Mouse (Mus musculus) MN1 (cell line): ENCODE results near the gene Tbx6.

Source experiments
- DNase-seq: peaks from one replicate; pipeline ENCODE4 v3.0.0-alpha.2; 2016; ENCODE audit warnings: low spot score

The Tbx6 gene

DNA sequence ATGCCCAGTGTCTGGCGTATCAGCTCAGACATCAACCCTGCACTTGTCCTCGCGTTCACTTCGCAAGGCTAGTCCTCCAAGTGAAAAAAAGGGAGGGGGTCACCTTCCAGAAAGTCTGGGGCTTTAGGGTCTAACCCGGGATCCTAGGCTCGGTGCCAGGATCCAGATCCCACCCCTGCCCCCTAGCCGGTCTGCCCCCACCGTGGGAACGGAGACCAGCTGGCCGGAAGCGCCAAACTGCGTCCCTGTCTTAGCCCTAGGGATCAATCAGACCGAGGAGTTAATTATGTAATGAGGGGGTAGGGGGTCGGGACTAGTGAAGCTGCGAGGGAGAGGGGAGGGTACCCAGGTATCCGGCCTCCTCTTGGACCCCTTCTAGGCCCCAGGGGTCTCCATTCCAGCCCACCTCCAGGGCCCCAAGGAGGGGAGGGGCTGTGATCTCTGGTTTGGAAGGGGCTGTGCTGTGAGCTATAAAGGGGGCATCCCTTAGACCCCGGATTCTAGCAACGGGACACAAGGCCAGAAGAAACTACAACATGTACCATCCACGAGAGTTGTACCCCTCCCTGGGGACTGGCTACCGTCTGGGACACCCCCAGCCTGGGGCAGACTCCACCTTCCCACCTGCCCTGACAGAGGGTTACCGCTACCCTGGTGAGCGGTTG lies at the start of gene Tbx6:
Gene Tbx6, plus strand, starts transcription at position 513 of the 665 bp plus-strand sequence.
- no peak for DNase-seq

DNA sequence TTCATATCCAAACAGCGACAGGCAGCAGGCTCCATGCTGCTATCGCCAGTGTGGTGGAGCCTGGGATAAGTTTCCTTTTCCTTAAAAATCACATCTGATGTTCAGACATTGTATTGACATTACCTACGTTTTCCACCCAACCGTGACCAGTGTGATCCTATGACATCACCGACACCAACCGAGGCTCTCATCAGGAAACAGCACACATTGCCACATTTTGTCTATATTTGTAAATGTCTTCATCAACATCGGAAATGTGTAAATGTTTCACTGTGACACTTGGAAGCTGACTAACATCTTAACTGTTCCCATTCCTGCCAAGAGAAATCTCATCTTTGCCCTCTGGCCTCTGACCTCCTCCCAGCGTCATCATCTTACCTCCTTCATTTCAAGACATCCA lies 45.2 kb upstream of the Tbx6 start:
- no peak for DNase-seq

GRCm38 (mm10) chr7:126739551-126739950 lies 41.7 kb upstream of the Tbx6 start:
- peak; percentile 55 for DNase-seq

GRCm38 (mm10) chr7:126740132-126740735 lies 41.0 kb upstream of the Tbx6 start:
- peak; percentile 91 for DNase-seq

- peak; percentile 25 for DNase-seq
Measured at GRCm38 (mm10) chr7:126740977-126741376, 40.3 kb upstream of the Tbx6 start.

- DNase-seq: no peak
Measured at GRCm38 (mm10) chr7:126741452-126741851, 39.8 kb upstream of the Tbx6 start.

- DNase-seq: no peak
Measured at GRCm38 (mm10) chr7:126741964-126742482, 39.3 kb upstream of the Tbx6 start.

DNA sequence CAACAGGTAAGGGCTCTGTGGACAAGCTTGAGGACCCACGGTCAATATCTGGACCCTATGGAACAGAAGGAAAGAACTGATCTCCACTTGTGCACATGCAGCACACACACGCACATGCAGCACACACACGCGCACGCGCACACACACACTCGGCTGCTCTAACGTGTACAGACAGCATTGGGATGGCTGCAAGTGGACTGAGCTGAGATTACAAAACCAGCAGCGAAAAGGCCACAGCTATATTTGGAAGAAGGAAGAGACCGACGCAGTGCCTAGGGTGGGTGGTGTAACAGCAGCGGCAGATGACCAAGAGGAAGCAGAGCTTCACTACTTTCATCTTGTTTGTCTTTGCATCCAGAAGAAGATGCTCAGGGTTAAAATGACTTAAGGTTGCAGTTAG lies 35.2 kb upstream of the Tbx6 start:
- no peak for DNase-seq

DNA sequence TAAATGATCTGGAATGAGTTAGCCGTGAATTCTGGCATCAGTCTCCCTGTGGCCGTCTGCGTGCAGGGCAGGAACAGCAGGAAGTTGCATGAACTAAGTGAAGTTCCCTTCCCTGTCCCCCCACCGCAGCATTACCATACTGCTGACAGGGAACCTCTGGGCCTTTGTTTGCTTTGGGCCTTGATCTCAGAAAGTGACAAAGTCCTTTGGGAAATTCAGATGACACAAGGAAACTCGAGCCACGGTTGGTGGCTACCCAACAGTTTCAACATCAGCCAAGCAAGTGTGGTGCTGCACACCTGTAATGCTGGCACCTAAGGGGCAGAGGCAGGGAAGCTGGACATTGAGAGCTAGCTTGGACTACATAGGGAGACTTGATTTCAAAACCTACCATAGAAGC lies 34.5 kb upstream of the Tbx6 start:
- DNase-seq: no peak

GRCm38 (mm10) chr7:126748824-126749223 lies 32.5 kb upstream of the Tbx6 start:
- no peak for DNase-seq

GRCm38 (mm10) chr7:126749582-126750343 lies 31.5 kb upstream of the Tbx6 start:
- DNase-seq: no peak

GRCm38 (mm10) chr7:126754866-126755265 lies 26.4 kb upstream of the Tbx6 start:
- peak; percentile 90 for DNase-seq

DNA sequence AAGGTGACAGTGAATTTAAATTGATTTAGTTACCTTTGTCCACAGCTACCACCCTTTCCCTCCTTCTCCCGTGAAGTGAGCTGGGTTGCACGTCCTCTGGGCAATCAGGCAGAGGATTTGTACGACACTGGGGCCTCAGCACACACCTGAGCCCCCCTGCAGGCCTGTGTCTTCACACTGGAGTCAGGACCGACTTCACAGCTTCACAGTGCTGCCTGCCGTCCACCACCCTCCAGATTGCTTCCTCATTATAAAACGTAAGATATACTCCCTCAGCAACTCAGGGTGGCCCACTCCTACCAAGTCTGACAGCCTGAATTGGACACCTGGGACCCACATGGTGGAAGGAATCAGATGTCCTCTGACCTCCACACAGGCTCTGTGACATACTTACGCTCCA lies 22.7 kb upstream of the Tbx6 start:
- no peak for DNase-seq

GRCm38 (mm10) chr7:126759050-126759671 lies 22.1 kb upstream of the Tbx6 start, which contains the start of gene Mapk3:
Gene Mapk3, plus strand, starts transcription at chr7:126759601.
- DNase-seq: peak; percentile 92

GRCm38 (mm10) chr7:126759672-126760390 lies 21.5 kb upstream of the Tbx6 start:
- DNase-seq: no peak

GRCm38 (mm10) chr7:126760391-126760802 lies 20.9 kb upstream of the Tbx6 start:
- peak; percentile 78 for DNase-seq

DNA sequence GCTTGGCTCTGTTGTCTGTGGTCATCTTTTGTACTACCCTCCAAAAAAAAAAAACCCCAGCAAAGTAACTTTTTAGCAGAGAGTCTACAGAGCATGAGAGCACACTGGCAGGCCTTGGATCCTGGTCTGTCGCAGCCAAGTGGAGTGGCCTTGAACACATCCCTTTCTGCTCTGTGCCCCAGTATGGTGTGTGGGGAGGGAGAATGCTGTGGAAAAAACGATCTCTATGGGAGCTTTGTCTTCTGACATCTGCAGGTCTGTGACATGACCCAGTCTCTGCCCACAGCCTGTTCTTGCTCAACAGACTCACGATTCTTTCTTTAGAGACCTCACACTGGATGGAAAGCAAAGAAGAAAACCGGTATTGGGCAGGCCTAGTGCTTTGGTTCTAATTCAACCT lies 20.3 kb upstream of the Tbx6 start:
- no peak for DNase-seq

- no peak for DNase-seq
Measured at GRCm38 (mm10) chr7:126761529-126762067, 19.7 kb upstream of the Tbx6 start.

GRCm38 (mm10) chr7:126762471-126763008 lies 18.7 kb upstream of the Tbx6 start:
- DNase-seq: no peak

DNA sequence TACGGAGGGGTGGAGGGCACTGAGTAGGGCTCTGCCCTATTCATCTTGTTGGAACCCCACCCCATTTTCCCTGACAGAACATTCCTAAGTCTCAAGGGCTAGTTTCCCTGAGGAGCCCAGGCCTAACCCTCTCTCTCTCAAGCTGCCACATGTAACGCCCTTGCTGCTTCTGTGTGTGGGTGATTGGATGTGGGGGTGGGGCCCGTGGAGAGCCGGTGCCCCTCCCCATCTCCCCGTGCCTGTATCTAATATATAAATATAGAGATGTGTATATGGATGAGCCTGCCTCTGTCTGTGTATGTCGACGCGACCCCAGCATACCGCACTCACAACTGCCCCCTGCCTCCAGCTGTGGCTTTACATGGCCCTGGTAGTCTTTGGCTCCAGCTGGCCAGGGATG lies 15.7 kb upstream of the Tbx6 start:
- no peak for DNase-seq

DNA sequence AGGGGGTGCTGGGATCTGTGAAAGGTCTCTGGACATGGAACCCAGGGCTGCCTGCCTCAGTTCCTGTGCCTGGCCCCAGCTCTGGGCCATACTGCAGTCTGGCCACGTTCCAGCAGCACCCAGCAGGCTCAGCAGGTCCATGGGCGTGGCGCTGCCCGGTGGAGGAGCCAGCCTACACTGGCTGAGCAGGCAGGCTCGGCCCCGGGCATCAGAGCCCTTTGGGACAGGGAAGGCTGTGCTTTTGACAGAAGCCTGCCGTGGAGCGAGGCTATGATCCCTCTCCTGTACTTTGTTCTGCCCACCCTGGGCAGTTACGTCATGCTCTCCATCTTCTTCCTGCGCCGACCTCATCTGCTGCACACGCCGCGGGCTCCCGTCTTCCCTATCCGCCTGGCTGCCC lies 15.1 kb upstream of the Tbx6 start, which contains the start of gene Gdpd3:
Gene Gdpd3, plus strand, starts transcription at position 134 of the 400 bp plus-strand sequence.
- peak; percentile 81 for DNase-seq
